Mouse (Mus musculus) liver, embryonic 13.5 days (tissue): Measurements from ENCODE around the gene Cmtr2. TPM values are rescaled to one million over a fixed set of nuclear protein-coding genes. Genes with fewer than 3 reads are reported as not detected.

Source experiments
- ATAC-seq: fragments of 200-750 bp; cut with Nextera tagmentation; 2 replicates; pipeline ENCODE4 v1.8.0; 2017; ENCODE audit warnings: low read depth, mild to moderate bottlenecking, moderate number of reproducible peaks, moderate library complexity
- DNase-seq: peaks from one replicate; pipeline ENCODE4 v3.0.0; 2022
- H3K27ac ChIP-seq: fragments of 300-500 bp; sonication (generic); 2 replicates; pipeline ENCODE4 v1.5.1; 2015; ENCODE audit warnings: moderate library complexity, mild to moderate bottlenecking, inconsistent platforms
- H3K27me3 ChIP-seq: fragments of 300-500 bp; sonication (generic); 2 replicates; pipeline ENCODE4 v1.6.1; 2015; ENCODE audit warnings: mild to moderate bottlenecking, inconsistent platforms
- H3K36me3 ChIP-seq: fragments of 300-500 bp; sonication (generic); 2 replicates; pipeline ENCODE4 v1.6.1; 2015; ENCODE audit warnings: mild to moderate bottlenecking, inconsistent platforms
- H3K4me1 ChIP-seq: fragments of 300-500 bp; sonication (generic); replicated peaks from 2 replicates; pipeline ENCODE4 v1.6.1; 2015; ENCODE audit warnings: inconsistent platforms
- H3K4me2 ChIP-seq: fragments of 300-500 bp; sonication (generic); 2 replicates; pipeline ENCODE4 v1.6.1; 2015; ENCODE audit warnings: inconsistent platforms, mild to moderate bottlenecking, moderate library complexity
- H3K4me3 ChIP-seq: fragments of 300-500 bp; sonication (generic); replicated peaks from 2 replicates; pipeline ENCODE4 v1.5.1; 2015; ENCODE audit warnings: mild to moderate bottlenecking, inconsistent platforms
- H3K9ac ChIP-seq: fragments of 300-500 bp; sonication (generic); 2 replicates; pipeline ENCODE4 v1.6.1; 2015; ENCODE audit warnings: mild to moderate bottlenecking, inconsistent platforms
- H3K9me3 ChIP-seq: fragments of 300-500 bp; sonication (generic); replicated peaks from 2 replicates; pipeline ENCODE4 v1.6.1; 2016; ENCODE audit warnings: inconsistent platforms
- WGBS: fragments of 180-500 bp; shearing (Covaris S2); methylation state at CpG from one replicate; pipeline ENCODE4 v1.1.7; 2015; ENCODE audit not compliant: insufficient replicate concordance; 5-methylcytosine and 5-hydroxymethylcytosine counted together
- polyA plus RNA-seq: library from polyadenylated mRNA; unstranded; fragments of >200 nt; fragmentation: Nextera tagmentation; extraction: Ambion mirVana; gene quantifications from 2 replicates; pipeline ENCODE4 v1.2.1, GENCODE M21; 2015

Gene Cmtr2
- 4.4 and 5.4 TPM in 2 replicates for polyA plus RNA-seq

DNA sequence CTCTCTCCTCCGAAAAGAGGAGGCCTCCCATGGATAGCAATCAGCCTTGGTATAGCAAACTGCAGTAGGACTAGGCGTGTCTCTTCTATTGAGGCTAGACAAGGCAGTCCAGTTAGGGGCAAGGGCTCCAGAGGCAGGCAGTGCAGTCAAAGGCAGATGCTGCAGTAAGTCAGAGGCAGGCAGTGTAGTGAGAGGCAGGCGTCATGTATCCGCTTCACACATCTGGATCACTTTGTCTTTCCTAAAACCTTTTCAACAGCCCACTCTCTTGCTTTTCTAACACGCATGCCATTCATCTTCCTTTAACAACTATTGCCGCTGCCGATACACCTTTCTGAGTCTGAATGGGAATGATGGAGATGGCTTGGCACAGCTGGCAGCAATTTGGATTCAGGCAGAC is at the start of gene Cmtr2:
Cmtr2 (plus strand) TSS at position 301 of the 400 bp plus-strand sequence.
- Histone ChIP-seq H3K36me3 (peaks cover 3% of the 10 kb centered on the region), H3K4me1 (peaks cover 16% of the 10 kb centered on the region), H3K9me3 (no peaks in the 10 kb centered on the region), H3K27ac (no peak within 1 kb of the TSS), H3K4me2 (no peak within 1 kb of the TSS), H3K27me3 (0 out of 2 replicates have a peak, but pooled peaks cover 3% of the 10 kb centered on the region), H3K9ac (no peak within 1 kb of the TSS), H3K4me3 (no peak within 1 kb of the TSS)
- ATAC-seq (no peak), DNase-seq (no peak)
- 72% methylated on average over 7 of the region's 7 CpGs for WGBS

DNA sequence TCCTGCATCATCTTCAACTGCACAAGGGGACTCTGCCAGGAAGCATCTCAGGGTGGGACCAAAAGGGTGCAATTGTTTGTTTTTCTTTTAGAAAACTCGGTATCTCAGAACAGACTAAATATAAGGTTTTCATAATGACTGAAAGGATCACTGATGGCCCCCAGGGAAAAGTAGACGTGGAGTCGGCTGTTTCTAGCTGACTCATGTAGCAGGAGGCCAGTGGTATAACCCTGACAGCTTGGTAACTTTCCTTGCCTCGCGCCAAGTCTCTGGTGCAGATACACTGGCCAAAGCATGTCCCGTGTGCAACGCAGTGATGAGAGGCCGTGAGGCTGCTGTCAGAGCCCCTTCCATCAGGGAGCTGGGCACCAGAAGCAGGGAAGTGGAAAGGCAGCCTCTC is 49.2 kb upstream of the Cmtr2 start:
- Histone ChIP-seq H3K27me3 (peaks cover 27% of the 10 kb centered on the region), H3K4me2 (no peak overlapping the region), H3K9me3 (no peaks in the 10 kb centered on the region), H3K27ac (no peak overlapping the region), H3K4me3 (no peak overlapping the region), H3K4me1 (no peaks in the 10 kb centered on the region), H3K9ac (no peak overlapping the region), H3K36me3 (no peaks in the 10 kb centered on the region)
- WGBS: 62% methylated on average over 8 of the region's 8 CpGs
- ATAC-seq: no peak
- no peak for DNase-seq

DNA sequence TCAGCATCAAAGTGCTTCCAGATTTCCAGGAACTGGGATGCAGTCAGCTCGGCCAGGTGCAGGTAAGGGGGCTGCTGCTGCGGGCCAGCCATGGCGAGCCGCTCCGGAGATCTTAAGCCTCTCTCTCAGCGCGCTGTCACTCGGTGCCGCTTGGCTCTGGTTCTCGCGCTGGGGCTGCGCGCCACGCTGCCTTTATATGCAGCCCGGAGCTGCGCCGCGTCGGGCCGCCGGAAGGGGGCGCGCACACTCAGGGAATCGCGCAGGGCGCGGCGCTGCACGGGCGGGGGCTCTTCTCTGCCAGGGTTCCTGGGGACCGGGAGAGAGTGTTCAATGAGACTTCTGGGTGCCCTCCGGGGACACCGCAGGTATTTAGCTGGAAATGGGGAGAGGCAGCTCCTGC is 47.4 kb upstream of the Cmtr2 start, which contains the start of gene Calb2:
Calb2 (minus strand) TSS at position 165 of the 400 bp plus-strand sequence.
- WGBS: under 1% methylated on average over 33 of the region's 33 CpGs
- Histone ChIP-seq H3K4me1 (no peaks in the 10 kb centered on the region), H3K27ac (no peak within 1 kb of the TSS), H3K9ac (no peak within 1 kb of the TSS), H3K4me2 (no peak within 1 kb of the TSS), H3K4me3 (no peak within 1 kb of the TSS), H3K27me3 (peaks cover 27% of the 10 kb centered on the region), H3K9me3 (no peaks in the 10 kb centered on the region), H3K36me3 (no peaks in the 10 kb centered on the region)
- peak; percentile 12 for DNase-seq
- ATAC-seq: no peak

DNA sequence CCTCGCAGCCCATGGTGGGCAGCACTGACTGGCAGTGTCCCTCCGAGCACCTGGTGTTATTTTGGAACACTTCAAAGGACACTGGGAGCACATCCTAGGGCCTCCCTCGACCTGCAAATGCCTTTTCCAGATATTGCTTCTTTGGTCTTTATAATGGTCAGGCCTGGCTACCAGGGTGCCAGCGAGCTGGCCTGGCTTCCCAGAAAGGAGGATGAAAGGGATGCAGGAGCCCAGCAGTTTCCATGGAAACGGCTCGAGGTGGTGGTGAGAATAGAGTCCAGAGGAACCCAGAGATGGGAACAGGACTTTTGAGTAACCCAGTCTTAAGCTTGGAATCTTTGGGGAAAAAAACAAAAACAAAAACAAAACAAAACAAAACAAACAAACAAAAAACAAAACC is 43.3 kb upstream of the Cmtr2 start:
- WGBS: 51% methylated on average over 6 of the region's 6 CpGs
- H3K4me1 ChIP-seq: no peaks in the 10 kb centered on the region
- H3K27ac ChIP-seq: no peak overlapping the region
- H3K4me2 ChIP-seq: no peak overlapping the region
- no peaks in the 10 kb centered on the region for H3K36me3 ChIP-seq
- H3K4me3 ChIP-seq: no peak overlapping the region
- no peaks in the 10 kb centered on the region for H3K9me3 ChIP-seq
- H3K27me3 ChIP-seq: peaks cover 24% of the 10 kb centered on the region
- DNase-seq: no peak
- ATAC-seq: no peak
- no peak overlapping the region for H3K9ac ChIP-seq

GRCm38 (mm10) chr8:110174826-110175225 is 40.6 kb upstream of the Cmtr2 start:
- no peak for ATAC-seq
- H3K36me3 ChIP-seq: no peaks in the 10 kb centered on the region
- H3K9me3 ChIP-seq: no peaks in the 10 kb centered on the region
- H3K4me2 ChIP-seq: no peak overlapping the region
- no peak overlapping the region for H3K9ac ChIP-seq
- DNase-seq: no peak
- H3K4me3 ChIP-seq: no peak overlapping the region
- WGBS: 68% methylated on average over 4 of the region's 4 CpGs
- peaks cover 14% of the 10 kb centered on the region for H3K27me3 ChIP-seq
- no peaks in the 10 kb centered on the region for H3K4me1 ChIP-seq
- H3K27ac ChIP-seq: no peak overlapping the region

DNA sequence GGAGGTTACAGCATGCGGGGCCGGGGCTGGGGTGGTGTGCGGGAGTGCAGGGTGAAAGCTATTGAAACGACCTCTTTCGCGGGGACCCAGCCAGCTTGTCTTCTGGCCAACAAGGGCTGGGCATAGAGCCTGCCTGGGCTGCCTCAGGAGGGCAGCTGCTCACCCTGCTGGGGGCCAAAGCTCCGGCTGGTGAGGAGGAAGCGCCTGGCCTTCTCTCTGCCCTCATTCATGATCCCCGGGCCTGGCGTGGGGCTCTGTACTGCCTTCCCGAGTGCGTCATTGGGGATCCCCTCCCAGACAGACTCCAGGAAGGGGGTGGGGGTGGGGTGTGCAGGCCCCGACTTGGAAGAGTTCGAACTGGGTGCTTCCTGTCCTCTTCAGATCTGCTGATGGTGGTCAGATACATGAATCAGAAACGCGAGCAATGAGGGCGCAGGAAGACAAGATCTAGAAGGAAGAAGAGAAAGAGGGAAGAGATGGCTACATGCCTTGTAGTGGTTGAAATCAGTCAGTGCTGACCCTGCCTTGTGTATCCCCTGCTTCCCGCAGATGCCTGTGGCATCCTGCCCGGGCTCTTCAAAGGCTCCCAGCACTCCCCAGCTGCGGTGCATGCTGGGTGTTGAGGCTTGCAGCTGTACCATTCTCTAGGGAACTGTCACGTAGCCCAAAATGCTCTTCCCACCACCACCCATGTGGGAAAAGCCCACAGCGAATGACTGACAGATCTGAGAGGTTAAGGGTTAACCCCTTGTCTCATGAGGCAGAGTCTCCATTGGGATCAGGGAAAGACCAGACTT is 37.9 kb upstream of the Cmtr2 start:
- ATAC-seq: no peak
- no peak overlapping the region for H3K27ac ChIP-seq
- 9% methylated on average over 22 of the region's 22 CpGs for WGBS

GRCm38 (mm10) chr8:110182735-110183367 is 32.6 kb upstream of the Cmtr2 start:
- ATAC-seq (no peak), DNase-seq (no peak)
- Histone ChIP-seq H3K27me3 (0 out of 2 replicates have a peak, but pooled peaks cover 5% of the 10 kb centered on the region), H3K4me1 (no peaks in the 10 kb centered on the region), H3K27ac (no peak overlapping the region), H3K9ac (no peak overlapping the region), H3K9me3 (no peaks in the 10 kb centered on the region), H3K36me3 (no peaks in the 10 kb centered on the region), H3K4me3 (no peak overlapping the region), H3K4me2 (no peak overlapping the region)
- 74% methylated on average over 11 of the region's 11 CpGs for WGBS

More for the DNA sequence above, 37.9 kb upstream of the Cmtr2 start:
- Histone ChIP-seq H3K4me2 (no peak overlapping the region), H3K4me1 (no peaks in the 10 kb centered on the region), H3K9me3 (no peaks in the 10 kb centered on the region), H3K27me3 (peaks cover 14% of the 10 kb centered on the region), H3K9ac (no peak overlapping the region), H3K4me3 (no peak overlapping the region), H3K36me3 (no peaks in the 10 kb centered on the region)
- DNase-seq: no peak

DNA sequence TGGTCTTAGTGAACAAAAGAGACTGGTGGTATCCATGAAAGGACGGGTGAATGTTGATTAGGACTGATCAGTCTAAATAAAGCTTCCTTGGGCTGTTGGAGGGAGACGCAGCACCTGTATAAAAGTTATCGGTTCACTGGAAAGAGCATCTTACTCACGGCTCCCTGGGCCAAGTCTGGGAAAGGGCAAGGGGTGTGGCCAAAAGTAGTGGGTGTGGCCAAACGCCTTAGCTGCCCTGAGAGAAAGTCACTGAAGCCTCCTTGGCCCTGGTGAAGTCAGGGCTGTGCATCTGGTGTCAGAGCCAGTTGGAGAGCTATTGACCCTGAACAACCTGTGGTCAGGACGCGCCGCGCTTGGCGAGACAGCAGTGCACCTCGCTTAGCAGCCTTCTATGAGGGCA is 31.7 kb upstream of the Cmtr2 start:
- Histone ChIP-seq H3K4me3 (no peak overlapping the region), H3K36me3 (no peaks in the 10 kb centered on the region), H3K4me2 (no peak overlapping the region), H3K27me3 (0 out of 2 replicates have a peak, but pooled peaks cover 3% of the 10 kb centered on the region), H3K9ac (no peak overlapping the region), H3K4me1 (no peaks in the 10 kb centered on the region), H3K9me3 (no peaks in the 10 kb centered on the region), H3K27ac (no peak overlapping the region)
- 26% methylated on average over 11 of the region's 11 CpGs for WGBS
- ATAC-seq (no peak), DNase-seq (no peak)

DNA sequence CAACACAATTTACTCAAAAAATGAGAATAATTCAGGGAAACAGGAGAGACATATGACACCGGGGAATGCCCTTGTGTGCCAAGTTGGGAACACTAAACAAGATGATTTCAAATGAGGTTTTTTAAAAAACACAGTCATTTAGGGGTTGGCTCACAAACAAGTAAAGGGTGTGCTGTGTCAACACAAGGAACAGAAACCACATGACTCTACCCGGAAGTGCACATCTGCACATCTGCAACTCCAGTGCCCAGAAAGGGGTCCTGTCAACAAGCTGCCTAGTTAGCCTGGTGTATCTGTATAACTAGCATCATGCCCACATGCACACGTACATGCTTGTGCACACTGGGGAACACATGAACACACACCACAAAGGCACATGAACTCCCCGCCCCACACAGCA is 29.9 kb upstream of the Cmtr2 start:
- no peaks in the 10 kb centered on the region for H3K27me3 ChIP-seq
- WGBS: 60% methylated on average over 4 of the region's 4 CpGs
- H3K4me2 ChIP-seq: no peak overlapping the region
- H3K27ac ChIP-seq: no peak overlapping the region
- no peaks in the 10 kb centered on the region for H3K9me3 ChIP-seq
- H3K9ac ChIP-seq: no peak overlapping the region
- H3K36me3 ChIP-seq: no peaks in the 10 kb centered on the region
- no peak overlapping the region for H3K4me3 ChIP-seq
- no peak for DNase-seq
- ATAC-seq: no peak
- no peaks in the 10 kb centered on the region for H3K4me1 ChIP-seq

DNA sequence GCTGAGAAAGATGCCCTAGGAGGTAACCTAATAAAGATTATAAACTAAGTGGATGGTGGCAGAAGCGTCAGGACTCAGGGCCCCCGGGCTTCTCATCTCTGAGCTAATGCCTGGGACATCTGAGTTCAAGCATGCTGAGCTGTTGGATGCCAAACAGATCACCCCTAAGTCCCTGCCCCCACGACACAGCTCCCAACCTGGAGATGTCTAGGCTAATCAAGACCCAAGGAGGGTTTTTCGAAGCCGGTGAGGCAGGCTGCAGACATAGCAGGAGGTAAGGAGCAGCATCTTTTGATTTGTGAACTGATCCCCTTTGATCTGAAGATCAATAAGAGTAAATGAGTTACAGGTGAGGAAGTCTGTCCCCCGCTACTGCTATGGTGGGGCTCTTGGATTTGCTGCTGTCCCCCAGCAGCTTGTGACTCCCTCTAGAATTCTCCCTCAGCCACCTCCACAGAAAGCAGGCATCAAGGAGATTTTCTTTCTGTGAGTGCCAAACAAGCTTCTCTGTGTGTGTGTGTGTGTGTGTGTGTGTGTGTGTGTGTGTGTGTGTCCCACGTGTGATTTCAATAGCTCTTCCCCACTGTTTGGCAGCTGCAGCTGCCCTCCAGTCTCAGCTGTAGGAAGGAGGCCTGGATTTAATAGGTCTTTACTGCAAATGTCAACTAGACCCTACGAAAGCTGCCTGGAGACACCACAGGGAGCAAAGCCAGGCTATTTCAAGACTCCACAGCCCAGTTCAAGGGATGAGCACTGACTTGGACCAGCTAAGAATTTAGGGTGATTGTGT is 26.3 kb upstream of the Cmtr2 start:
- Histone ChIP-seq H3K4me3 (no peak overlapping the region), H3K27me3 (no peaks in the 10 kb centered on the region), H3K4me2 (no peak overlapping the region), H3K27ac (no peak overlapping the region), H3K9me3 (no peaks in the 10 kb centered on the region), H3K36me3 (no peaks in the 10 kb centered on the region), H3K9ac (no peak overlapping the region), H3K4me1 (no peaks in the 10 kb centered on the region)
- DNase-seq (no peak), ATAC-seq (no peak)
- 19% methylated on average over 8 of the region's 8 CpGs for WGBS

DNA sequence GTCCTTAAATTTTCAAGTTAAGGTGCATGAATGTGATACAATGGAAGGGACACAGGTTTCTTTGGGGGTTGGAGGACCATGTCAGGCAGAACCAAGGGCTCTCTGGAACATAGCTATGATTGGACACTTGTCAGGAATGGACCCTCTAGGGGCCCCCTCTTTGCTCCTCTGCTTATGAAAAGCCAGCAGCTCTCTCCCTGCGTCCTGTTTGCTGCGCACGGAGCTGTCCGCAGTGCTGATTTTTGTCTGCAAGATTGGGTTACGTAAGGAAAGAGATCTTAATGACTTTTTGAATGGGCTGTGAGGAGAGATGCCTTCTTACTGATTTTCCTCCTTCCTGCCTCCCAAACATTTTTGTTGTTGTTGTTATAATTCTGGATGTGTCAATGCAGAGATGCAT is 18.8 kb upstream of the Cmtr2 start:
- ATAC-seq (no peak), DNase-seq (no peak)
- Histone ChIP-seq H3K36me3 (no peaks in the 10 kb centered on the region), H3K27ac (no peak overlapping the region), H3K27me3 (no peaks in the 10 kb centered on the region), H3K4me3 (no peak overlapping the region), H3K4me2 (no peak overlapping the region), H3K4me1 (no peaks in the 10 kb centered on the region), H3K9me3 (no peaks in the 10 kb centered on the region), H3K9ac (no peak overlapping the region)
- 4% methylated on average over 5 of the region's 5 CpGs for WGBS
